Mouse (Mus musculus) cerebellum, postnatal 25 days (tissue): ENCODE measurements around the gene Zfp385c.
A peak's percentile ranks its signal among the peaks of the same experiment; 100 is the strongest.
"Not testable (repeated sequence)": the region's sequence is repeated elsewhere in the genome, so short reads cannot be mapped to it uniquely, and the experiment has no call there.

ENCODE experiments used
- DNase-seq, 2 experiments: peaks; one replicate each; pipeline ENCODE4 v3.0.0; 2021; ENCODE audit warnings: mixed read lengths in 2 of 2

Zfp385c gene

DNA sequence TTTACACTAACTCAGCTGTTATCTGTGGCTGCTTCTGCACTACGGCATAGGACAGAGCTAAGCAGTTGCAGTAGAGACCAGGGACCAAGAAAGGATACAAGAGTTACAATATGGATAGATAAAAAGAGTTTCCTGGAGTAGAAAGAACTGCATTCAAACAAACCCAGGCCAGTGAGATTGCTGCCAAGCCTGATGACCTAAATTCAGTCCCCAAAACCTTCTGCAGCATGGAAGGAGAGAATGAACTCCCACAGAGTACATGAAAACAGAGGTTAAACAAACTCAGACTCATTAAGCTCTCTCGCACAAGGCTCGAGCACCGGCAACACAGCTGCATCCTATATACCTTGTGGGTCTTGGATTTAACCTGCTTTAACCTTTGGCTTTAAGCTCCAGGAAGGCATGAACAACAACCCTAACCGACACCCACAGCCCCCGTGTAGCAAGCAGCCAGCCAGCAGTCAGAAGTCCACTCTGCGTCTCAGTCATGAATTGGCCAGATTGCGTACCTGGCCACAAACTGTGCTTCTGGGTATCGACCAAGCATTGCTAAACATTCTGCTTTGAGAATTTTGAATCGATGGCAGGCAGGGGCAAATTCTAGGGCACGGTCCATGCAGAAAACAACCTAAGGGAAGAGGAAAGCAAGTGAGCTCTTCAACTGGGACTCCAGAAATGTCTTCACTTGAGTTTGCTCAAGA lies 99.8 kb downstream of the Zfp385c start:
- DNase-seq = peak in 1 of 2 experiments; percentile 51

DNA sequence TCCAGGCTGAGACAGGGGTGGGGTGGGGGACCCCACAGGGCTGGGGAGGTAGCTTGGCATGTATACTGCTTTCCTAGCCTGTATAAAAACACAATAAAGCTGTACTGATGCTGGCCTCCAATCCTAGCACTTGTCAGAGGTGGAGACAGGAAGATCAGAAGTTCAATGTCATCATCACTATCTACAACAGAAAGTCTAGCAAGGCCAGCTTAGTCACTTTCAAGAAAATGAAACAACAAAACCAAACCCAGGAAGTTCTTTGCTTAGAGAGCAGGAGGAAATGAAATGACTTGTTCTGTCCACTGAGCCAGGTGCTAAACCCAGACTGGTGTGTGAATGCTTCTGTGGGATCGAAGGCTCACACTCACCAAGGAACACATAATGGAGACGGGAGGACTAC lies 103.8 kb downstream of the Zfp385c start:
- no peak for DNase-seq

DNA sequence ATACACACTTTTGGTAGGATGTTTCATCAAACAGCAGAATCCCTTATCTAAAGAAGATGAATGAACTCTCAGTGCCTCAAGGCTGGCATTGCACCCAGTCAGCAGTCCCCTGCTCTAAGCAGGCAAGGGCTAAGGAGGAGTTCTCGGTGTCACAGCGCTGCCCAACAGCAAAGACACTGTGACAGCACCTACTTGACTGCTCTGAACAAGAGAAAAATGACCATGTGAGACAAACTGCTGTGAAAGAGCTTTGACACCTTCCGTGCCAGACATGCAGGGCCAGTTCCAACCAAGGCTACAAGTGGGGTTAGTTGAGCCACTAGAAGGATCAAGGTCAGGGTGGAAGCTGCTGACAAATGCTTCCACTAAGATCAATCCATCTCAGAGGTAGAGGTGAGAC lies 107.1 kb downstream of the Zfp385c start:
- DNase-seq = no peak

DNA sequence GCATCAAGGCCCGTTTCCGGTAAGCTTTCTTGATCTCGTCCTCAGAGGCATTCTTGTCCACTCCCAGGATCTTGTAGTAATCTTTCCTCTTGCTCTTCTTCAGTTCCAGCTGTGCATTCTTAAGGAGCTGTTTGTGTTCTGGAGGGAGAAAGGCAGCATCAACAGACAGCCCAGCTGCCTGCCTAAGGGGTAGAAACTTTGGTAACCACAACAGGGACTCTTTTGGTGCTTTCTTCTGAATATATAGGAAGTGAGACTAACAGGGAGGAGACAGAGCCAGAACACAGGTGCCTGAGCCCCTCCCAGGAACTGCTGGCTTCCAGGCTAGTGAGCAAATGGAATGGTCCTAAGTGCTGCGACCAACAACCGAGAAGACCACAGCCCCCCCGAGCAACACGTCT lies 107.7 kb downstream of the Zfp385c start:
- DNase-seq = no peak

DNA sequence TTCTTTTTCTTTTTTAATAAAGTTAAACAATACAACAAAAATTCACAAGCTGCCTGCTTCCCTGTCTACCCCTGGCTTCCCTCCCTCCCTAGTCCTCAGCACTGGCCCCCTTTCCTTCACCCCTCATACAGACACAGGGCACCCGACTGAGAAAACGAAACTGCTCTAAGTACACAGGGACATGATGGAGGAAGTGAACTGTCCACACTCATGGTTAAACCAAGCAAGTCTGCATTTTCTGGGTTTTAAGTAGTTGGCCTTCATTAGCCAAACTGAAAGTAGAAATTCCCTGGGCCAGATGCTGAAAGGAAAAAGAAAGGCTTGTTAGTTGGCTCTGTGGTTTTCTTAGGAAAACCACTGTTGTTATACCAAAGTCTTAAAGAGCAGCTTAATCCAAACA lies 109.4 kb downstream of the Zfp385c start:
- no peak for DNase-seq

DNA sequence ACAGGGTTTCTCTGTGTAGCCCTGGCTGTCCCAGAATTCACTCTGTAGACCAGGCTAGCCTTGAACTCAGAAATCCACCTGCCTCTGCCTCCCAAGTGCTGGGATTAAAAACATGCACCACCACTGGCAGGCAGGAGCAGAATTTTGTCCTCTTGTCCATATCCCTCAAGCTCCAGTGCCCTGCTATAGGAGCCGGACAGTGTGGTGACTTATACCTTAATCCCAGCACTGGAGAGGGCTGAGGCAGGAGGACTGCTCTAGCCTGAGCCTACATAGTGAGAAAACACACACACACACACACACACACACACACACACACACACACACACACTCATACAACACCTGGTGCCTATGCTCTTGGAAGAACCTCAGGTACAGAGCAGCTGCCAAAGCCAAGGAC lies 109.8 kb downstream of the Zfp385c start:
- DNase-seq = not testable (repeated sequence)

DNA sequence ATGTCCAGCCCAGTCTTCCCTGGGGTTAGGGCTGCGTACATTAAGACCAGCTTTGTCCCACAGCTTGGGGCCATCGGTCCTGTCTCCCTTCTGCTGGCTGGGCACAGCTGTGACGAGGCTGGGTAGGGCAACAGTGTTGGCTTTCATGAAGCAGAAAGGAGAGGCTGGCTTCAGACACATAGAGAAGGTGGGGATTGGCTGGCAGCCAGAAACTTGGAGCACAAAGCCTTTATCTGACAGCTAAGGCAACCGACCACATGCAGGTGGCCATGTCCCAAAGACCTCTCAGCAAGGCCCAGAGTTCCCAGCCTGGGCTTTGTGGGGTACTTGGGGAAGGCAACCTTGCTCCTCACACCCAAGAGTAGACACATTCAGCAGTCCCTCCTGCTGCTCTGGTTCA lies 110.5 kb downstream of the Zfp385c start:
- peak; percentile 41 to 64 for DNase-seq

DNA sequence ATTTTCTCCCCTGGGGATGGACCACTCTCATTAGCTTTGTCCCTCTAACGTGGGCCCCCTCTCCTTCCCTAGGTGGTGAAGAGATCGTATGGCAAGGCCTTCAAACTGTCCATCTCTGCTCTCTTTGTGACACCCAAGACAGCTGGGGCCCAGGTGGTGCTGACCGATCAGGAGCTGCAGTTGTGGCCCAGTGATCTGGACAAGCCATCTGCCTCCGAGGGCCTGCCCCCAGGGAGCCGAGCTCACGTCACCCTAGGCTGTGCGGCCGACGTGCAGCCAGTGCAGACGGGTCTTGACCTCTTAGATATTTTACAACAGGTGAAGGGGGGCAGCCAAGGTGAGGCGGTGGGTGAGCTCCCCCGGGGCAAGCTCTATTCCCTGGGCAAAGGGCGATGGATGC lies 112.0 kb downstream of the Zfp385c start:
- DNase-seq = no peak

DNA sequence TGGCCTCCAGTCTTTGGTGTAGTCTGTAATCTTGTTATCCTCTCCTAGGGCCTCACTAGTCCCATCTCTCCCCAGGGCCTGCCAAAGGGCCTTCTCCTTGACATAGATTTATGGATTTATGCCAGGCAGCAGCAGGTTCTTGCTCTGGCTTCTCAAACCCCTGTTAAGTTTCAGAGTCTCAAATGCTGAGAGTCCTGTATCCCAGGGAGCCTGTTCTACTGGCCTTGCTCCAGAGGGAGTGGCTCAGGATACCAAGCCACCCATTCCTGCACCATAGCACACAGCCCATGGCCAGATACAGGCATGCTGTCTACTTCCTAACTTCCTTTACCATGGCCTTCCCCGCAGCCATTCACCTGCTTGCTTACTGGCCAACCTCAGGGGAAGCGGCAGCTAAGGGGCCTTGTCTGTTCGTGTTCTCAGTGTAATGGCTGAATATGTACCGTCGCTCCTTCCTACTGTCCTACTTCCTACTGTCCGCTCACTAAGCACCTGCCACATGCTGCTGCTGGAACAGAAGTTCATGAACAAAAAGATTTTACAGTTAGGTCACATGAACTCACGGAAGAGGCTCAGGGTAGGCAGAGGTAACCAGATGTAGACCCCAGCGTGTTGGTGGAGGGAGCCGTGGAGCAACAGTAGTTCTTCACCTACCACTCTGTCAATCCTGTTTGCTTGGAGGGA lies 113.0 kb downstream of the Zfp385c start:
- no peak for DNase-seq

DNA sequence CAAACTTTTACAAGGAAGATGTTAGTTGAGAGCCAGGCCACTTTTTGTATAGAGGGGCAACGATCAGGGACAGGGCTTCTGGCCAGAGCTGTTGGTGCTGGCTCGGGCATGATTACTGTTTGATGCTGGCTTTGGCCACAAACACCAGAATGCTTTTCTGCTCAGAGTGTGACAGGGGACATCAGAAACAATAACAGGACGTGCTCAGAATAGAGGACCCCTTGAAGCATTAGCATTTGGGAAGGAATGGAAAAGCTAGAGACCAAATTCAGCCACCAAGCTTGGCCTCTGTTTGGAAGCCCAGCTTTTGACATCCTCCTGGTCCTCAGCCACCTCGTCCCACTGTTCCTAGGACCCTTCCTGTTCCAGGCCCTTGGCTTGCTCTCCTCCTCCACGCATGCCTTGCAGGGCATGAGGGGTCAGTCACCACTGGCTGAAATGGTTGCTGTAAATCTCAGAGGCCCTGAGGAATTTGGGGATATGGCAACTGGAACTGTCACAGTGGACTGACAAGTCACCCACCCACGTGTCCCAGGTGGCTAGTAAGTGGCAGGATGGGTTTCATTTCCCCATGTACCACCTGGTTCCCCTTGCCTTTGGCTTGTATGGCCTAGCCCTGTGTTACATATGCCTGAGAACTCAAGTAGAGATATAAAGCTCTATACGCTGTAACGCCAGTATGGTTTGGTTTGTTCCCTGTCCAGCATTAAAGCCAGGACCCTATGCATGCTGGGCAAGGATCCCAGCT lies 114.2 kb downstream of the Zfp385c start:
- DNase-seq = no peak
